Mouse (Mus musculus) kidney, embryonic 16.5 days (tissue): ENCODE data around the gene Acot8. TPM values are rescaled to one million over a fixed set of nuclear protein-coding genes. Genes with fewer than 3 reads are reported as not detected.
A peak's percentile ranks its signal among the peaks of the same experiment; 100 is the strongest.

Experiments
- ATAC-seq: fragments of 200-750 bp; cut with Nextera tagmentation; 2 replicates; pipeline ENCODE4 v1.8.0; 2017; ENCODE audit warnings: moderate TSS enrichment; ENCODE audit not compliant: low FRiP score, low TSS enrichment
- H3K27ac ChIP-seq: fragments of 300-500 bp; sonication (generic); 2 replicates; pipeline ENCODE4 v1.5.1; 2014; ENCODE audit warnings: low read length
- H3K27me3 ChIP-seq: fragments of 300-500 bp; sonication (generic); 2 replicates; pipeline ENCODE4 v1.6.1; 2014; ENCODE audit warnings: low read length, control low read depth, mixed read lengths; ENCODE audit not compliant: insufficient read depth
- H3K36me3 ChIP-seq: fragments of 300-500 bp; sonication (generic); 2 replicates; pipeline ENCODE4 v1.6.1; 2014; ENCODE audit warnings: low read length, control low read depth, mixed read lengths; ENCODE audit not compliant: insufficient read depth
- H3K4me1 ChIP-seq: fragments of 300-500 bp; sonication (generic); 2 replicates; pipeline ENCODE4 v1.6.1; 2014; ENCODE audit warnings: low read length, control low read depth, mixed read lengths; ENCODE audit not compliant: insufficient read depth
- H3K4me2 ChIP-seq: fragments of 300-500 bp; sonication (generic); replicated peaks from 2 replicates; pipeline ENCODE4 v1.6.1; 2014; ENCODE audit warnings: low read depth, low read length
- H3K4me3 ChIP-seq: fragments of 300-500 bp; sonication (generic); 2 replicates; pipeline ENCODE4 v1.5.1; 2014; ENCODE audit warnings: mild to moderate bottlenecking, low read length
- H3K9ac ChIP-seq: fragments of 300-500 bp; sonication (generic); replicated peaks from 2 replicates; pipeline ENCODE4 v1.6.1; 2014; ENCODE audit warnings: low read length
- H3K9me3 ChIP-seq: fragments of 300-500 bp; sonication (generic); 2 replicates; pipeline ENCODE4 v1.6.1; 2016; ENCODE audit warnings: low read length, control low read depth
- WGBS: fragments of 180-500 bp; shearing (Covaris S2); extraction: QIAGEN DNeasy Blood & Tissue Kit; methylation state at CpG from one replicate; pipeline ENCODE4 v1.1.7; 2014; 5-methylcytosine and 5-hydroxymethylcytosine counted together
- polyA plus RNA-seq: library from polyadenylated mRNA; unstranded; fragments of >200 nt; fragmentation: Nextera tagmentation; extraction: Ambion mirVana; gene quantifications from 2 replicates; pipeline ENCODE4 v1.2.1, GENCODE M21; 2015

The Acot8 gene
- polyA plus RNA-seq, 1 experiment from 2014 or later, result 30.8 TPM

DNA sequence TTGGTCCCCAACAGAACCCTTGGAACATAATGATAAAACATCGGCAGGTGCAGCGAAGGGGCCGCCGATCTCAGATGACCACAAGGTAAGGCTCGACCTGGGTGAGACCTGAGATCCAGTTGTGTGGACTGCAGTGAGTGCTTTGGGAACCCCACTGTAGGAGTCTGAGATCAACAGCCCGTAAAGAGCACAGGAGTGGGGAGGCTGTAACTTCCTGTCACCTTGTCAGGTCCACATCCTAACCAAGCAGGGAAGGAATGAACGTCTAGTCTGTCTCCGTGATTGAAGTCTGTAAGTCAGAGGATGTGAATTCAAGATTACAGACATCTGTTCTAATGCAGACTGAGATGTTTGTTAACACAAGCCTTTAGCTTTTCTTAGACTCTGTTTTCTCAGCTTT is 58.0 kb downstream of the Acot8 start:
- WGBS, result 34% methylated on average over 8 of the region's 8 CpGs

DNA sequence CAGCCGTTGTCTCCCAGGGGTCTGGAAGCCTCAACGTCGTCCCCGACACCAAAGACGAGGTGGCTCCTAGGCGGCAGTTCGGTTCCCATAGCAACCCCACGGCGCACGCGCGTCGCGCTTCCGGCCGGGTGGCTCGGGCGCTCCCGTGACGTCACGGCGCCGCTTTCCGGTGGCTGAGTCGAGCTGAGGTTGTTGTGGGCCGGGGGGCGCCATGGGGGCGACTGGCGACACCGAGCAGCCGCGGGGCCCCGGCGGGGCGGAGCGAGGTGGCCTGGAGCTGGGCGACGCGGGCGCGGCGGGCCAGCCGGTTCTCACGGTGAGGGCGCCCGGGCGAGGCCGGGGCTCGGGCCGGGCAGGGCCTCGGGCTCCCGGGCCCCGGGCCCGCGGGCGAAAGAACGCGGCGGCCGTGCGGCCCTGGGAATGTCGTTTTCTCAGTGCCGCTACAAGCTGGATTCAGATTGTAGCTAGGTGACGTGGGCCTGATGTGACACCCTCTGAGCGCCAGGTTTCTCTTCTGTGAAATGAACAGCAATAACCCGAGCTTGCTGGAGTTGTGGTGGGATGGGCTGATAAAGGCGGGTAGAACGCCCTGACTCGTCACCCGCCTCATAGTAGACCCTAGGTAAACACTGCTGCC is 58.7 kb downstream of the Acot8 start, which contains the start of the genes Wfdc3 and Dnttip1:
Gene Wfdc3 (minus strand): TSS at position 89 of the 637 bp plus-strand sequence.
Gene Dnttip1 (plus strand): TSS at position 141 of the 637 bp plus-strand sequence.
- Histone ChIP-seq H3K9ac (peak within 1 kb of the TSS; percentile 96), H3K27ac (peak within 1 kb of the TSS; percentile 74), H3K4me1 (peaks cover 15% of the 10 kb centered on the region), H3K4me3 (peak within 1 kb of the TSS; percentile 91), H3K4me2 (peak within 1 kb of the TSS; percentile 91), H3K36me3 (peaks cover 22% of the 10 kb centered on the region; the same call in 1 of the 2 replicates), H3K27me3 (no peaks in the 10 kb centered on the region), H3K9me3 (no peaks in the 10 kb centered on the region)
- ATAC-seq, result peak; percentile 88
- WGBS, result under 1% methylated on average over 70 of the region's 70 CpGs

More for the DNA sequence above, 58.0 kb downstream of the Acot8 start:
- Histone ChIP-seq H3K36me3 (peaks cover 26% of the 10 kb centered on the region; the same call in 1 of the 2 replicates), H3K9ac (peak overlapping the region; percentile 96), H3K9me3 (no peaks in the 10 kb centered on the region), H3K27me3 (no peaks in the 10 kb centered on the region), H3K27ac (no peak overlapping the region), H3K4me1 (peaks cover 15% of the 10 kb centered on the region), H3K4me2 (peak overlapping the region; percentile 91), H3K4me3 (peak overlapping the region; percentile 91)
- no peak for ATAC-seq

DNA sequence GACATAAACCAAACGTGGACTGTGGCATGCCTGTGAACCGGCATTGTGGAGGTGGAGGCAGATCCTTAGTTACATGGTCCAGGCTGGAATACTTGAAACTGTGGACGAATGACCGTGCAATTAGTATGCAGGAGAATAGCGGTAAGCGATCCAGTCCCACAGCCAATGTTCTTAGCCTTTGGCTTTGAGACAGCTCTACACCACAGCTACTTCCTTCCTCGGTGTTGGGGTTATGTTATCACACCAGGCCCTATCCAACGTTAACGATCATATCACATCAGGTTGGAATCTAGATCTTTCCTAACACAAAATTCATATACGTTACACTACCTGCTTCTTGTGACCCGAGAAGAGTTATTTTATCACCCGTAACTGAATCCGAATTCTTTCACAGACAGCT is 59.7 kb downstream of the Acot8 start:
- H3K9ac ChIP-seq, result peak overlapping the region; percentile 96

More for the DNA sequence above, 59.7 kb downstream of the Acot8 start:
- Histone ChIP-seq H3K27me3 (no peaks in the 10 kb centered on the region), H3K36me3 (peaks cover 14% of the 10 kb centered on the region; the same call in 1 of the 2 replicates), H3K9me3 (no peaks in the 10 kb centered on the region), H3K4me1 (peaks cover 15% of the 10 kb centered on the region), H3K4me2 (peak overlapping the region; percentile 91), H3K4me3 (peak overlapping the region; percentile 91), H3K27ac (no peak overlapping the region)
- ATAC-seq, result no peak
- 61% methylated on average over 13 of the region's 13 CpGs for WGBS

Other genes with a start within 250 kb of the Acot8 start
- 399 and 441 TPM in 2 replicates for gene Wfdc2, start 242.5 kb downstream of the Acot8 start, polyA plus RNA-seq
- not detected in 2 replicates for gene Spint3, start 231.4 kb downstream of the Acot8 start, polyA plus RNA-seq
- not detected in 2 replicates for gene Wfdc6a, start 219.4 kb downstream of the Acot8 start, polyA plus RNA-seq
- not detected in 2 replicates for gene Eppin, start 211.3 kb downstream of the Acot8 start, polyA plus RNA-seq
- not detected in 2 replicates for gene Wfdc6b, start 191.4 kb downstream of the Acot8 start, polyA plus RNA-seq
- gene Wfdc8, start 191.3 kb downstream of the Acot8 start, polyA plus RNA-seq, result not detected in 2 replicates
- gene Wfdc16, start 166.1 kb downstream of the Acot8 start, polyA plus RNA-seq, result not detected in 2 replicates
- gene Wfdc10, start 148.8 kb downstream of the Acot8 start, polyA plus RNA-seq, result not detected in 2 replicates
- gene Wfdc9, start 148.3 kb downstream of the Acot8 start, polyA plus RNA-seq, result not detected in 2 replicates
- gene Wfdc11, start 130.8 kb downstream of the Acot8 start, polyA plus RNA-seq, result not detected in 2 replicates
- 0.97 and 1.3 TPM in 2 replicates for gene Wfdc13, start 119.8 kb downstream of the Acot8 start, polyA plus RNA-seq
- gene Spint4, start 106.4 kb downstream of the Acot8 start, polyA plus RNA-seq, result 0.49 and 1.2 TPM in 2 replicates
- not detected in 2 replicates for gene Spint5, start 89.6 kb downstream of the Acot8 start, polyA plus RNA-seq
- 1.1 and 1.2 TPM in 2 replicates for gene Wfdc3, start 59.0 kb downstream of the Acot8 start, polyA plus RNA-seq
- 73.3 and 74.2 TPM in 2 replicates for gene Dnttip1, start 58.9 kb downstream of the Acot8 start, polyA plus RNA-seq
- gene Ube2c, start 35.0 kb downstream of the Acot8 start, polyA plus RNA-seq, result 449 and 509 TPM in 2 replicates
- gene Tnnc2, start 24.9 kb downstream of the Acot8 start, polyA plus RNA-seq, result 21.0 and 22.3 TPM in 2 replicates
- 22.7 and 25.2 TPM in 2 replicates for gene Snx21, start 19.1 kb downstream of the Acot8 start, polyA plus RNA-seq
- gene Zswim3, start 216 bp upstream of the Acot8 start, polyA plus RNA-seq, result 10.6 and 11.9 TPM in 2 replicates
- 21.7 and 22.3 TPM in 2 replicates for gene Zswim1, start 17.8 kb upstream of the Acot8 start, polyA plus RNA-seq
- gene Spata25, start 23.7 kb upstream of the Acot8 start, polyA plus RNA-seq, result not detected in 2 replicates
- gene Ctsa, start 28.0 kb upstream of the Acot8 start, polyA plus RNA-seq, result 206 and 211 TPM in 2 replicates
- gene Neurl2, start 28.6 kb upstream of the Acot8 start, polyA plus RNA-seq, result 8.8 and 9.0 TPM in 2 replicates
- 44.8 and 47.5 TPM in 2 replicates for gene Pltp, start 52.8 kb upstream of the Acot8 start, polyA plus RNA-seq
- gene Pcif1, start 74.4 kb upstream of the Acot8 start, polyA plus RNA-seq, result 74.9 and 79.7 TPM in 2 replicates
- 15.1 and 16.2 TPM in 2 replicates for gene Zfp335, start 106.9 kb upstream of the Acot8 start, polyA plus RNA-seq
- 2.5 and 3.2 TPM in 2 replicates for gene Mmp9, start 135.9 kb upstream of the Acot8 start, polyA plus RNA-seq
- 0.85 and 0.94 TPM in 2 replicates for gene Slc12a5, start 155.9 kb upstream of the Acot8 start, polyA plus RNA-seq
- gene Ncoa5, start 230.0 kb upstream of the Acot8 start, polyA plus RNA-seq, result 69.8 and 79.5 TPM in 2 replicates